Mouse (Mus musculus) lung, embryonic 15.5 days (tissue): ENCODE results near the gene Ubl5. TPM values are rescaled to one million over a fixed set of nuclear protein-coding genes. Genes with fewer than 3 reads are reported as not detected.

ENCODE experiments used
- ATAC-seq: fragments of 200-750 bp; cut with Nextera tagmentation; 2 replicates; pipeline ENCODE4 v1.8.0; 2017; ENCODE audit warnings: moderate number of reproducible peaks, borderline replicate concordance; ENCODE audit not compliant: low FRiP score, low TSS enrichment; ENCODE audit errors: extremely low read depth
- H3K27ac ChIP-seq: fragments of 300-500 bp; sonication (generic); 2 replicates; pipeline ENCODE4 v1.5.1; 2015; ENCODE audit warnings: moderate library complexity, mild to moderate bottlenecking, inconsistent platforms
- H3K27me3 ChIP-seq: fragments of 300-500 bp; sonication (generic); 2 replicates; pipeline ENCODE4 v1.6.1; 2015; ENCODE audit warnings: inconsistent platforms
- H3K36me3 ChIP-seq: fragments of 300-500 bp; sonication (generic); 2 replicates; pipeline ENCODE4 v1.6.1; 2015; ENCODE audit warnings: inconsistent platforms
- H3K4me1 ChIP-seq: fragments of 300-500 bp; sonication (generic); 2 replicates; pipeline ENCODE4 v1.6.1; 2015; ENCODE audit warnings: inconsistent platforms
- H3K4me2 ChIP-seq: fragments of 300-500 bp; sonication (generic); 2 replicates; pipeline ENCODE4 v1.6.1; 2015; ENCODE audit warnings: inconsistent platforms, mild to moderate bottlenecking, moderate library complexity
- H3K4me3 ChIP-seq: fragments of 300-500 bp; sonication (generic); 2 replicates; pipeline ENCODE4 v1.5.1; 2015; ENCODE audit warnings: mild to moderate bottlenecking, inconsistent platforms
- H3K9ac ChIP-seq: fragments of 300-500 bp; sonication (generic); 2 replicates; pipeline ENCODE4 v1.6.1; 2015; ENCODE audit warnings: inconsistent platforms
- H3K9me3 ChIP-seq: fragments of 300-500 bp; sonication (generic); 2 replicates; pipeline ENCODE4 v1.6.1; 2016; ENCODE audit warnings: inconsistent platforms
- WGBS: fragments of 180-500 bp; shearing (Covaris S2); methylation state at CpG from one replicate; pipeline ENCODE4 v1.1.7; 2015; 5-methylcytosine and 5-hydroxymethylcytosine counted together
- polyA plus RNA-seq: library from polyadenylated mRNA; unstranded; fragments of >200 nt; fragmentation: Nextera tagmentation; extraction: Ambion mirVana; gene quantifications from 2 replicates; pipeline ENCODE4 v1.2.1, GENCODE M21; 2015

Ubl5 gene
- polyA plus RNA-seq, 1 experiment from 2014 or later, result 369 TPM

DNA sequence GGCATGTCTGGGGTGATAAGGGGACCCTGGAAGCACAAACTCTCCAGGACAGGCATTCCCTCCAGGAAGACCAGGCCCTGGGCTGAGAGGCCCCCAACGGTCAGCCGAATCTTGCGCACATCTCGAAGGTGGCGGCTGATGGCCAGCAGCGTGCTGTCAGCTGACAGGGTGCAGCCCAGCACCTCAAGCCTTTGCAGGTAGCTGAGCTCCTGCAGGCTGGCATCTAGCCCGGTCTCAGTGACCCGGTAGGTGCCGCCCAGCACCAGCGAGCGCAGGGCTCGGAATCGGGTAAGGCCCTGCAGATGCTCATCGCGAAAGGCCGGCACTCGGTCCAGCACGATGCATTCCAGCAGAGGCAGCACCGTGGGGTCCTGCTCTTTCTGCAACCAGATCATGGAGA lies 4.1 kb upstream of the Ubl5 start:
- WGBS, result 94% methylated on average over 19 of the region's 19 CpGs

DNA sequence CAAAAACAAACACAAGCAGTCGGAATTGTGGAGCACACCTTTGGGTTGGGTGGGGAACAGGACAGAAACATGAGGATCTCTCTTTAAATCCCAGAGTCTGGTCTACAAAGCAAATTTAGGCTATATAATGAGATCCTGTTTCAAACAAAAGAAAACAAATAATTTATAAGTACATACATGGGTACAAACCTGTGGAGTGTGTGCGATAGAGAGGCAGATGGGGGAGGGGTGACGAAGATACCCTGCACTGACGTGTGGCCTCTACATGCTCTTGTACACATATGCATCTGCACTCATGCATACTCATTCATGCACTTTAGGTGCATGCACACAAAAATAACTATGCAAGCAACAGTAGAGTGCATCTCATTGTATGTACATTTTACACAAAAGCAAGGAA lies 3.2 kb upstream of the Ubl5 start:
- no peak for ATAC-seq
- H3K27me3 ChIP-seq, result no peaks in the 10 kb centered on the region
- H3K4me1 ChIP-seq, result peaks cover 19% of the 10 kb centered on the region
- no peaks in the 10 kb centered on the region for H3K9me3 ChIP-seq
- H3K36me3 ChIP-seq, result peaks cover 17% of the 10 kb centered on the region; the same call in 1 of the 2 replicates
- no peak overlapping the region for H3K9ac ChIP-seq
- H3K27ac ChIP-seq, result no peak overlapping the region
- WGBS, result 86% methylated on average over 4 of the region's 4 CpGs
- no peak overlapping the region for H3K4me2 ChIP-seq
- no peak overlapping the region for H3K4me3 ChIP-seq

More for the DNA sequence above, 4.1 kb upstream of the Ubl5 start:
- ATAC-seq, result no peak
- H3K4me3 ChIP-seq, result no peak overlapping the region
- H3K36me3 ChIP-seq, result peaks cover 17% of the 10 kb centered on the region; the same call in 1 of the 2 replicates
- no peaks in the 10 kb centered on the region for H3K27me3 ChIP-seq
- no peaks in the 10 kb centered on the region for H3K9me3 ChIP-seq
- no peak overlapping the region for H3K9ac ChIP-seq
- no peak overlapping the region for H3K4me2 ChIP-seq
- H3K27ac ChIP-seq, result no peak overlapping the region
- H3K4me1 ChIP-seq, result peaks cover 15% of the 10 kb centered on the region

DNA sequence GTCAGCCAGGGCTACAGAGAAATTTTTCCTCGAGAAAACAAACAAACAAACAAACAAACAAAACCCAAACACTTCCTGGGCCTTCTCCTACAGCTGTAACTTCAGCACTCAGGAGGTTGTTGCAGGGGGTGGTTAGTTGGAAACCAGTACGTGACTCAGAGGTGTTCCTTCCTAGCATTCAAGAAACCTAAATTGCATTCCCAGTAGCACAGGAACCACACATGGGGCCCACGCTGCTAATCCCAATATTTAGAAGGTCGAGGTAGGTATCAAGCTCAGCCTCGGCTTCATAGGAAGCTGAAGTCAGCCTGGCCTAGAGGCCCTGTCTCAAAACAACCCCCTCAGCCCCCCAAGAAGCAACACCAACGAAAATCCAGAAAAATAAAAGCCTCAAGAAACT lies 1.2 kb upstream of the Ubl5 start:
- WGBS, result 10% methylated on average over 6 of the region's 6 CpGs
- peak overlapping the region; percentile 98; the same call in 1 of the 2 replicates for H3K27ac ChIP-seq
- H3K4me2 ChIP-seq, result peak overlapping the region; percentile 95
- peaks cover 31% of the 10 kb centered on the region for H3K4me1 ChIP-seq
- H3K36me3 ChIP-seq, result peaks cover 25% of the 10 kb centered on the region; the same call in 1 of the 2 replicates
- peak overlapping the region; percentile 63 for H3K4me3 ChIP-seq
- H3K9me3 ChIP-seq, result no peaks in the 10 kb centered on the region
- ATAC-seq, result no peak
- no peaks in the 10 kb centered on the region for H3K27me3 ChIP-seq
- H3K9ac ChIP-seq, result peak overlapping the region; percentile 79

DNA sequence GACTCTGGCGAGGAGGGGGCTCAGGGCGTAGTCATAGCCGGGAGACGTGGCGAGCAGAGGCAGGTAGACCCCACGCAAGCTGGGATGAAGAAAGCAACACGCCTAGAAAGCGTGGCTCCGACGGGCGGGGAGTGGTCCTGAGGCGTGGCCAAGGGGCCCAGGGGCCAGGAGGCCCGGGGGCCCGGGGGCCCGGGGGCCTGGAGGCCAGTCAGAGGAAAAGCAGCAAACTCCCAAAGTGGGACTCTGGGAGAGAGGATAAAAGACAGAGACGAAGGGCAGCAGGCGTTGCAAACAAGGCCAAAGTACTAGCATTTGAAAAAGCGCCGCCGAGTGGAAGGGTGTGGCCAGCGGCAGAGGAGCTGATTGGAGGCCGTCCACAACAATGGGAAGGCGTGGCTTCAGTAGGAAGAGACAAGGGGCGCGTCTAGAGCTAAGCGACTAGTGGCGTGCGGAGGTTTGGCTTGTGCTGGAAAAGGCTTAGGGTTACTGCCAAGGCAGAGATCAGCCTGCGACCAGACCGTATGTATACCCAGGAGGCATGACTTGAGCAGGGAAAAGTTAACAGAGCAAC lies 303 bp downstream of the Ubl5 start:
- Histone ChIP-seq H3K4me3 (peak overlapping the region; percentile 63), H3K4me2 (peak overlapping the region; percentile 95), H3K4me1 (peaks cover 31% of the 10 kb centered on the region), H3K9ac (peak overlapping the region; percentile 75), H3K27me3 (no peaks in the 10 kb centered on the region), H3K27ac (peak overlapping the region; percentile 98), H3K9me3 (no peaks in the 10 kb centered on the region), H3K36me3 (peaks cover 34% of the 10 kb centered on the region; the same call in 1 of the 2 replicates)
- WGBS, result under 1% methylated on average over 30 of the region's 30 CpGs
- peak; percentile 86 for ATAC-seq

DNA sequence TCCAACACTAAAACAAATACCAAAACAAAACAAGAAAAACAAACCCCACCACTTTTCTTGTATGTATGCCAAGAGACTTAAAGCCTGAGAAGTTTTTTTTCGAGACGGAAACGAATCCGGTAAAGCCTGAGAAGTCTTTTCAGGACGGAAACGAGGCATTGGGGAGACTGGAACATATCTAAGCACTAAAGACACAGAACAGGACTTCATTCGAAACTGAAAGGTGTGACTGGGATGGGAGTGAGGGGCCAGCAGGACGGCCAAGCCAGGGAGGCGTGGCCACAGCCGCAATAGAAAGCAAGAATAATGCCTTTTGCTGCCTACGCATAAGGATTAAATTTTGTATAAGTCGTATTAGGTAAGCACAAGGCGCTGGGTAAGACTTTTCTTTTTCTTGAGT lies 1.1 kb downstream of the Ubl5 start:
- peaks cover 31% of the 10 kb centered on the region for H3K4me1 ChIP-seq
- peaks cover 26% of the 10 kb centered on the region; the same call in 1 of the 2 replicates for H3K36me3 ChIP-seq
- no peaks in the 10 kb centered on the region for H3K27me3 ChIP-seq
- ATAC-seq, result no peak
- 6% methylated on average over 13 of the region's 13 CpGs for WGBS
- peak overlapping the region; percentile 75 for H3K9ac ChIP-seq
- H3K4me3 ChIP-seq, result peak overlapping the region; percentile 63
- H3K4me2 ChIP-seq, result peak overlapping the region; percentile 95
- no peaks in the 10 kb centered on the region for H3K9me3 ChIP-seq
- peak overlapping the region; percentile 98 for H3K27ac ChIP-seq

DNA sequence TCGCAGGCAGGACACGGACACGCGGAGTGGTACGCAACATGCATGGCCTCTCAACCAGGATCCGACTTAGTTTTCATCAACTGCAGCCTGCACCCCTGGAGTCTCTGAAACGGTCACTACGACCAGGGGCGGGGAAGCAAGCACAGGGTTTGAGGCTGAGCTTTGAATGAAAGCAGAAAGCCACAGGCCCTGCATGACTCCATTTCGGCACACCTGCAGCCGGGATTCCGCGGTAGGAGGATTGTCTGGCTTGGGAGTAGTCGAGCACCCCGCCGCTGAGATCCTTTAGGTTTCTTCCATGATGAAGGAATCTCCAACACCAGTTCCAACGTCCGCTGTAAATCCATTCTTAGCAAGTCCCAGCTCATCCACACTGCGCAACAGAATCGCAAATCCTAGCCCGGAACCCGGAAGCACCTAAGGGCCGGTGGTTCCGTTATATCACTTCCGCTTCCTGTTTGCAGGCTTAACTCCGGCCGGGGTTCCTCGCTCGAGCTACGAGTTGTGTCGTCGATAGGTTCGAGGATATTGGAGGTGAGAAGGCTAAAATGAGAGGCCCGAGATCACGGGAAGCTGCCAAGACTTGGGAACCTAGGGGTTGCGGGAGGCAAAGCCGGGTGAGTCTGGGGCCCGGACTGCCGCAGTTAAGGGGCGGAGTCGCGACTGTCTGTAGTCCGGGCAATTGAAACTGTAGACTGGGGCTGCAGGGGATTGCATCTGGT lies 1.8 kb downstream of the Ubl5 start, which contains the start of gene Fbxl12:
Gene Fbxl12, minus strand, starts transcription at position 408 of the 722 bp plus-strand sequence.
- peaks cover 31% of the 10 kb centered on the region for H3K4me1 ChIP-seq
- no peaks in the 10 kb centered on the region for H3K9me3 ChIP-seq
- peak within 1 kb of the TSS; percentile 75 for H3K9ac ChIP-seq
- ATAC-seq, result no peak
- no peaks in the 10 kb centered on the region for H3K27me3 ChIP-seq
- H3K36me3 ChIP-seq, result peaks cover 20% of the 10 kb centered on the region; the same call in 1 of the 2 replicates
- H3K4me3 ChIP-seq, result peak within 1 kb of the TSS; percentile 63
- H3K27ac ChIP-seq, result peak within 1 kb of the TSS; percentile 98
- WGBS, result under 1% methylated on average over 43 of the region's 43 CpGs
- H3K4me2 ChIP-seq, result peak within 1 kb of the TSS; percentile 95

DNA sequence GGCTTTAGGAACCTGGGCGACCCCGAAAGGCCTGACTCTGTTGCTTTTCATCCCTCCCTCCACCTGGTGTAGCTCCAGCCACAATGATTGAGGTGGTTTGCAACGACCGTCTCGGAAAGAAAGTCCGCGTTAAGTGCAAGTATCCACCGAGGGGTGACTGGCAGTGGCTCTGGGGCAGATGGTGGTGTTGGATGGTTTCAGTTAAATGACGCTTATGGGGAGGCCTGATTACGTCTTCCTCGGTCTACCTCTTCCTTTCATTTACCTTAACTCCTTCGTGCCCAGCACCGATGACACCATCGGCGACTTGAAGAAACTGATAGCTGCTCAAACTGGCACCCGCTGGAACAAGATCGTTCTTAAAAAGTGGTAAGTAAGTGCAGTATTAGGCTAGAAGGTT lies 2.4 kb downstream of the Ubl5 start:
- H3K4me3 ChIP-seq, result peak overlapping the region; percentile 63
- H3K36me3 ChIP-seq, result peaks cover 20% of the 10 kb centered on the region; the same call in 1 of the 2 replicates
- H3K27ac ChIP-seq, result peak overlapping the region; percentile 81
- no peaks in the 10 kb centered on the region for H3K9me3 ChIP-seq
- peak overlapping the region; percentile 95 for H3K4me2 ChIP-seq
- no peaks in the 10 kb centered on the region for H3K27me3 ChIP-seq
- no peak for ATAC-seq
- H3K9ac ChIP-seq, result peak overlapping the region; percentile 75
- peaks cover 31% of the 10 kb centered on the region for H3K4me1 ChIP-seq
- 2% methylated on average over 17 of the region's 17 CpGs for WGBS

DNA sequence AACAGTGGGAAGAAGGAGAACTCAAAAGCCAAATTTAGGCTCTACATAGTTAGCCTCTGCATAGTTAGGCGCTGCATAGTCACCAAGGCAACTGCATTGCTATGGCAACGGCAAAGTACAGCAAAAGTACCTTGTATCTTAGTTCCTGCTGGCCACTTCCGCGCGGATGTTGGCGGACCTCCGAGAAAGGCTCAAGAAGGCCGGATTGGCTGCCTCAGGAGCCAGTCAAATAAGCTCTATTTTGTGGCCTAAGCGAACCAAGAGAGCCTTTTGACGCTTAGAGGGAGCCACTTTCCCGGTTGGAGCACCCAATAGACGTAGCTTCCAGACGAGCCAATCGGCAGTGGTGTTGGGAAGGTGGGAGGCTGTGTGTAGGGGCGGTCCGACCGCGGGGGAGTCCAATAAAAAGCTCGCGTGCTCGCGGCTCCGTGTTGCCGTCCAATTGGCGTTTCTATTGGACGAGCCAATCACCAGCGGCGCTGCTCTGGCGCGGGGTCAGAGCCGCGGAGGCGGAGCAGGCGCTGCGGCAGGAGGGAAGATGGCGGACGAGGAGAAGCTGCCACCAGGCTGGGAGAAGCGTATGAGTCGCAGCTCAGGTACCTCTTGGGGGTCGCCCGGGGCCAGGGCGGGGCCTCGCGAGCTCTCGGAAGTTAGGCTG lies 9.1 kb downstream of the Ubl5 start, which contains the start of gene Pin1:
Gene Pin1, plus strand, starts transcription at position 494 of the 658 bp plus-strand sequence.
- H3K27me3 ChIP-seq, result no peaks in the 10 kb centered on the region
- H3K4me1 ChIP-seq, result peaks cover 25% of the 10 kb centered on the region
- H3K4me2 ChIP-seq, result peak within 1 kb of the TSS; percentile 74
- H3K36me3 ChIP-seq, result peaks cover 28% of the 10 kb centered on the region
- H3K4me3 ChIP-seq, result peak within 1 kb of the TSS; percentile 64
- peak within 1 kb of the TSS; percentile 76 for H3K9ac ChIP-seq
- no peak within 1 kb of the TSS for H3K27ac ChIP-seq
- WGBS, result under 1% methylated on average over 45 of the region's 45 CpGs
- peak; percentile 99 for ATAC-seq
- no peaks in the 10 kb centered on the region for H3K9me3 ChIP-seq

DNA sequence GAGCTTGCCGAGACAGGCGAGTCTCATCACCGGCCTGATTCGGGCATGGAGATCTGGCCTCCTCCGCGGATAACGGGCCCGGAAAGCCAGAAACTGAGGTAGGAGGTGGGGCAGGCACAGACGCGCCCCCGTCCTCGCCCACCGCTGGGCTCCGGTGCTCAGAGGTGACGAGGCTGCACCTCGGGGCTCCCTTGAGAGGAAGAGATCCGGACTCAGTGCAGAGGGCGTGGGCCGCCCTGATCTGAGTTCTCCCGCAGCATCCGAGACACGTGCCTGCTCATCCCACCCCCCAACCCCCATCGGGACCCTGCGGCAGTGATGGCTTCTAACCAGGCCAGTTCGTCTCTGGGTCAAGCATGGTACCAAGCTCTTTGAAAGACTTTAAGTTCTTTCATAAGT lies 9.6 kb downstream of the Ubl5 start:
- Histone ChIP-seq H3K4me3 (peak overlapping the region; percentile 64), H3K36me3 (peaks cover 28% of the 10 kb centered on the region), H3K27me3 (no peaks in the 10 kb centered on the region), H3K4me2 (peak overlapping the region; percentile 74), H3K4me1 (peaks cover 25% of the 10 kb centered on the region), H3K9me3 (no peaks in the 10 kb centered on the region), H3K9ac (peak overlapping the region; percentile 76), H3K27ac (no peak overlapping the region)
- under 1% methylated on average over 25 of the region's 25 CpGs for WGBS
- ATAC-seq, result peak; percentile 17

DNA sequence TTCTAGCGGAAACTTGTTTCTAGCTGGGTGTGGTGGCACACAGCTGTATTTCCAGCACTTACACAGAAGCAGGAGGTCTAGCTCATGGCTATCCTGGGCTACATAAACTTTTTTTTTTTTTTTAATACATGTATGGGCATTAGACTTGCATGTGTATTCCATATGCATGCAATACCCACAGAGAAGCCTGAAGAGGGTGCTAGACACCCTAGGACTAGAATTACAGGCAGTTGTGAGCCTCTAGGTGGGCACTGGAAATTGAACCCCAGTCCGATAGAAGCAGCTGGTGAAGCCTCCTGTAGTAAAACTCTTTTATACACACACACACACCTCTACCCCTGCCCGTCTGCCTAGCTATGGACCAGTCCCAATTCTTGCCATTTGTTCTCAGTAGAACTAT lies 11.2 kb downstream of the Ubl5 start:
- peaks cover 39% of the 10 kb centered on the region for H3K36me3 ChIP-seq
- H3K4me3 ChIP-seq, result peak overlapping the region; percentile 64; the same call in 1 of the 2 replicates
- H3K9ac ChIP-seq, result no peak overlapping the region
- WGBS, result 82% methylated on average over 3 of the region's 3 CpGs
- H3K9me3 ChIP-seq, result no peaks in the 10 kb centered on the region
- H3K4me2 ChIP-seq, result peak overlapping the region; percentile 74; the same call in 1 of the 2 replicates
- no peak for ATAC-seq
- H3K27me3 ChIP-seq, result no peaks in the 10 kb centered on the region
- peaks cover 25% of the 10 kb centered on the region for H3K4me1 ChIP-seq
- H3K27ac ChIP-seq, result no peak overlapping the region

DNA sequence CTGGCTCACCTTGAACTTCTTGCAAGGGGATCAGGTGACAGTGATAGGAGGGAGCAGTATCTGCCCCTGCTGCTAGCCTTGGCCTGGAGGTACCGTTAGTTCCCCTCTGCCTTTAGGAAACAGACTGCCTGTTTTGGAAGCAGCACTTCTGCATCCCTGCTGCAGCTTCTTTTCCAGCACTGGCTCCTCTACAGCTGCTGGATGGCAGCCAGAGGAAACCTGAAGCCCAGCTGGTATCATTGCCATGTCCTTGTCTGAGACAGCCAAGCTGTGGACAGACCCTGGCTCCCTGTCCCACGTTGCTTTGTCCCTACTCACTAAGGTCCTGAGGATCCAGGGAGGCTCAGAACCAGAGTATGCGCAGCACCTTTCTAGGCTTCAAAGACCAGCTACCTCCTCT lies 14.9 kb downstream of the Ubl5 start:
- ATAC-seq, result no peak
- Histone ChIP-seq H3K9ac (no peak overlapping the region), H3K27me3 (no peaks in the 10 kb centered on the region), H3K4me3 (no peak overlapping the region), H3K4me2 (no peak overlapping the region), H3K27ac (no peak overlapping the region), H3K9me3 (no peaks in the 10 kb centered on the region), H3K4me1 (peaks cover 18% of the 10 kb centered on the region), H3K36me3 (peaks cover 70% of the 10 kb centered on the region)
- 90% methylated on average over 3 of the region's 3 CpGs for WGBS
